Mouse (Mus musculus) ES-Bruce4 (cell line): Measurements from ENCODE around the gene Slc22a7.

Experiments
- CTCF ChIP-seq: IDR thresholded peaks from one replicate; pipeline ENCODE4 v1.8.1; 2011; ENCODE audit warnings: low read depth, low read length
- EP300 ChIP-seq: IDR thresholded peaks from 2 replicates; pipeline ENCODE4 v1.6.1; 2011; ENCODE audit warnings: low read depth, low read length; ENCODE audit not compliant: insufficient read depth
- POLR2A ChIP-seq: IDR thresholded peaks from one replicate; pipeline ENCODE4 v1.8.1; 2011; ENCODE audit warnings: low read length; ENCODE audit not compliant: insufficient read depth

- no peak for TF ChIP-seq CTCF
- TF ChIP-seq POLR2A = no peak
- no peak for TF ChIP-seq EP300
Observed at GRCm38 (mm10) chr17:46394631-46395030, 43.6 kb downstream of the Slc22a7 start.
